6 mouse cellular contexts compared by ENCODE assay signal in genomic region chr15:37091171-37091570, GRCm38 (mm10).
A peak's percentile ranks its signal among the peaks of the same experiment; 100 is the strongest.
DNase-seq lines count a peak whose midpoint lies in the region; ATAC-seq and TF ChIP-seq lines count a peak whose summit lies in the region.
"Not testable (repeated sequence)": the region's sequence is repeated elsewhere in the genome, so short reads cannot be mapped to it uniquely, and the experiment has no call there.

No protein-coding gene starts in this region.

- not testable (repeated sequence) for H3K4me1 ChIP-seq in forebrain, embryonic 11.5 days (replicated peaks; ENCODE audit: control insufficient read depth, insufficient read depth, low read length); intestine, embryonic 14.5 days (replicated peaks; ENCODE audit: control insufficient read depth, insufficient read depth, low read length); lung, embryonic 15.5 days; lung, postnatal 0 days (ENCODE audit: insufficient read depth, low read depth, low read length)

- peak; percentile 16 for DNase-seq in 3T3-L1 (ENCODE audit: low read depth, low spot score)
- peak; percentile 36 for DNase-seq in forebrain, embryonic 11.5 days (ENCODE audit: low spot score)
- DNase-seq in intestine, embryonic 14.5 days (ENCODE audit: low spot score), result peak; percentile 36
- peak; percentile 31 for DNase-seq in lung, postnatal 0 days (ENCODE audit: low spot score)
- peak; percentile 34 for DNase-seq in testis, postnatal 10 days (ENCODE audit: low spot score)

- not testable (repeated sequence) for H3K27ac ChIP-seq in forebrain, embryonic 11.5 days (ENCODE audit: low read depth, low read length); intestine, embryonic 14.5 days (ENCODE audit: low read depth); lung, postnatal 0 days (ENCODE audit: low read length)
- peak overlapping the region; percentile 32; the same call in 1 of the 2 replicates for H3K27ac ChIP-seq in lung, embryonic 15.5 days

- not testable (repeated sequence) for H3K27me3 ChIP-seq in forebrain, embryonic 11.5 days (ENCODE audit: control insufficient read depth, insufficient read depth, low read length); intestine, embryonic 14.5 days (replicated peaks; ENCODE audit: control insufficient read depth, insufficient read depth, low read length); lung, embryonic 15.5 days; lung, postnatal 0 days (replicated peaks; ENCODE audit: insufficient read depth, low read length)

- WGBS in forebrain, embryonic 11.5 days, result 79% methylated on average over 5 of the region's 5 CpGs
- 65% methylated on average over 5 of the region's 5 CpGs for WGBS in intestine, embryonic 14.5 days
- 40% methylated on average over 5 of the region's 5 CpGs for WGBS in lung, embryonic 15.5 days
- 40% methylated on average over 5 of the region's 5 CpGs for WGBS in lung, postnatal 0 days

- not testable (repeated sequence) for H3K9ac ChIP-seq in forebrain, embryonic 11.5 days (ENCODE audit: low read length); intestine, embryonic 14.5 days (ENCODE audit: low read length); lung, embryonic 15.5 days; lung, postnatal 0 days (replicated peaks; ENCODE audit: low read depth)

- H3K4me3 ChIP-seq in forebrain, embryonic 11.5 days (ENCODE audit: low read depth, low read length); intestine, embryonic 14.5 days (ENCODE audit: low read depth, low read length); lung, embryonic 15.5 days; lung, postnatal 0 days (ENCODE audit: low read depth, low read length): not testable (repeated sequence)

- H3K9me3 ChIP-seq in forebrain, embryonic 11.5 days (ENCODE audit: control insufficient read depth, low read length); intestine, embryonic 14.5 days (ENCODE audit: control insufficient read depth, low read length); lung, embryonic 15.5 days; lung, postnatal 0 days (ENCODE audit: low read length): not testable (repeated sequence)

- not testable (repeated sequence) for H3K4me2 ChIP-seq in forebrain, embryonic 11.5 days (ENCODE audit: low read depth, low read length, severe bottlenecking); intestine, embryonic 14.5 days (ENCODE audit: low read length); lung, embryonic 15.5 days; lung, postnatal 0 days (replicated peaks; ENCODE audit: low read depth, low read length)

- H3K36me3 ChIP-seq in forebrain, embryonic 11.5 days (ENCODE audit: control insufficient read depth, insufficient read depth, low read length); intestine, embryonic 14.5 days (ENCODE audit: control insufficient read depth, insufficient read depth, low read length); lung, embryonic 15.5 days; lung, postnatal 0 days (ENCODE audit: insufficient read depth, low read length): not testable (repeated sequence)

- not testable (repeated sequence) for ATAC-seq in forebrain, embryonic 11.5 days (replicated peaks; ENCODE audit: low FRiP score); intestine, embryonic 14.5 days (replicated peaks; ENCODE audit: low FRiP score, low TSS enrichment, low read depth); lung, embryonic 15.5 days (ENCODE audit: borderline replicate concordance, extremely low read depth, low FRiP score, low TSS enrichment); lung, postnatal 0 days

- not testable (repeated sequence) for TF ChIP-seq CTCF in lung, postnatal 0 days (IDR thresholded peaks at IDR 0.05)

- not testable (repeated sequence) for TF ChIP-seq EP300 in lung, postnatal 0 days (IDR thresholded peaks at IDR 0.05)
